Mouse (Mus musculus): ENCODE results near the gene Ppme1.
A peak's percentile ranks its signal among the peaks of the same experiment; 100 is the strongest.

The Ppme1 gene

GRCm38 (mm10) chr7:100279803-100280202 lies 92.3 kb downstream of the Ppme1 start:
- Histone ChIP-seq H3K27me3 (ENCODE audit: control insufficient read depth, insufficient read depth, low read length, poor library complexity, severe bottlenecking) (no peaks in the 10 kb centered on the region), H3K36me3 (ENCODE audit: control insufficient read depth, insufficient read depth, low read length, poor library complexity, severe bottlenecking) (no peaks in the 10 kb centered on the region)
- DNase-seq (ENCODE audit: low read depth, low spot score) = peak; percentile 60
